Mouse (Mus musculus): ENCODE data around the gene Mocs3. TPM values are rescaled to one million over a fixed set of nuclear protein-coding genes. Genes with fewer than 3 reads are reported as not detected.

Gene Mocs3
- polyA plus RNA-seq, 1 experiment from 2014 or later: 4.2 TPM

GRCm38 (mm10) chr2:168243278-168243677, 12.9 kb downstream of the Mocs3 start:
- H3K27ac ChIP-seq (replicated peaks): no peak overlapping the region
- H3K27me3 ChIP-seq (replicated peaks): peaks cover 58% of the 10 kb centered on the region
- H3K36me3 ChIP-seq: no peaks in the 10 kb centered on the region
- H3K4me3 ChIP-seq: no peak overlapping the region
- ATAC-seq (ENCODE audit: extremely low read depth, insufficient number of reproducible peaks, low FRiP score, low TSS enrichment): no peak
- 0 out of 2 replicates have a peak, but pooled peaks cover 6% of the 10 kb centered on the region for H3K4me1 ChIP-seq
- no peak overlapping the region for H3K9ac ChIP-seq
- no peak overlapping the region for H3K4me2 ChIP-seq
- 59% methylated on average over 4 of the region's 4 CpGs for WGBS
- peaks cover 15% of the 10 kb centered on the region for H3K9me3 ChIP-seq

DNA sequence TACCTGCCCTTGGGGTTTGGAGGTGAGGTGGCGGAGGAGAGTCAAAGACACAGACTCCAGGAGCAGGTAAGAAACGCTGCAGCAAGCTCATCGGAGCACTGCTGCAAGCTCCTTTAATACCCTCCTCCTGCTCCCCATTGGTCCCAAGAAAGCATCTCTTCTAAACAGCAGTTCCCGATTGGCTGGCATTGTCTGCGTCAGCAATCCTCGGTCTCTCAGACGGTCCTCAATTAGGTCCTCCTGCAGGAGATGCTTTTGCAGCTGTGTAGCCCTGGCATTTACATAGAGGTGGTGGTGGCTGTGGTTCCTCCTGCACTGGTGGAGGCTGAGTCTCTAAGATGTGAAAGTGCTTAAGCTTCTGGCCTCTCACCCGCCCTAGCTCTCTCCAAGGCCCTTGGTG, 15.1 kb downstream of the Mocs3 start:
- Histone ChIP-seq H3K9me3 (no peaks in the 10 kb centered on the region), H3K4me2 (no peak overlapping the region), H3K27ac (replicated peaks) (no peak overlapping the region), H3K4me1 (0 out of 2 replicates have a peak, but pooled peaks cover 6% of the 10 kb centered on the region), H3K9ac (no peak overlapping the region), H3K27me3 (replicated peaks) (peaks cover 64% of the 10 kb centered on the region), H3K4me3 (no peak overlapping the region), H3K36me3 (no peaks in the 10 kb centered on the region)
- WGBS: 31% methylated on average over 8 of the region's 8 CpGs
- no peak for ATAC-seq (ENCODE audit: extremely low read depth, insufficient number of reproducible peaks, low FRiP score, low TSS enrichment)

DNA sequence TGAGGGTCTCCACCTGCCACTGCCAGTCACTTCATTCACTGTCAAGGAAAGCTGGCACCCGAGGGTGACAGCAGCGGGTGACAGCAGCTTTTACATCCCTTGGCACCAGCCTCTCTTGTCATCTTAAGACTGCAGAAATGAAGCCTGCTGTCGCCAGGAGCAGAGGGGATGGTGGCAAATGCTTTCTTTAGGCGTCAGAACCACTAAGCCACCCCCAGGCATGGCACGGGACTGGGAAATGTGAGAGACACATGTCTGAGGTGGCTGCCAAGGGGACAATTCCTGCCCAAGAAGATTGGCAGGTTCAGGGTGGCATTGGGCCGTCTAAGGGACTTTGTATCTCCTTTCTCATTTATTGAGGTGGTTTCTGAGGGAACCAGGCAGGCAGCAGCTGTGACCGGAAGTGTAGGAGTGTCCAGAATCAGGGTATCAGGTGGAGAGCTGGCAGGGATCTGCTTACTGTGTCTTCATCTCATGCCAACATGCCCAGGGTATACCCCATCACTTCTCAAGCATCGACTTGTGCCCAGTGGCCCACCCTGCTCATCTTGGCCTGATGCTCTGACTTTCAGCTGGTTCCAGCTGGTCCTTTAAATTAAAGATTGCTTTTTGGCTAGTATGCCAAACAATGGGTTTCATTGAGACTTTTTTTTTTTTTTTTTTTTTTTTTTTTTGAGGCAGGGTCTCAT, 17.9 kb downstream of the Mocs3 start:
- Histone ChIP-seq H3K36me3 (no peaks in the 10 kb centered on the region), H3K9me3 (no peaks in the 10 kb centered on the region), H3K4me1 (no peaks in the 10 kb centered on the region), H3K27me3 (replicated peaks) (peaks cover 81% of the 10 kb centered on the region), H3K4me2 (no peak overlapping the region), H3K9ac (no peak overlapping the region), H3K4me3 (no peak overlapping the region), H3K27ac (replicated peaks) (no peak overlapping the region)
- ATAC-seq (ENCODE audit: extremely low read depth, insufficient number of reproducible peaks, low FRiP score, low TSS enrichment): no peak
- WGBS: 50% methylated on average over 8 of the region's 8 CpGs

GRCm38 (mm10) chr2:168248856-168249245, 18.4 kb downstream of the Mocs3 start:
- peaks cover 85% of the 10 kb centered on the region for H3K27me3 ChIP-seq (replicated peaks)
- WGBS: 21% methylated on average over 2 of the region's 2 CpGs
- H3K9me3 ChIP-seq: no peaks in the 10 kb centered on the region
- H3K4me1 ChIP-seq: no peaks in the 10 kb centered on the region
- H3K4me2 ChIP-seq: no peak overlapping the region
- no peaks in the 10 kb centered on the region for H3K36me3 ChIP-seq
- H3K4me3 ChIP-seq: no peak overlapping the region
- no peak for ATAC-seq (ENCODE audit: extremely low read depth, insufficient number of reproducible peaks, low FRiP score, low TSS enrichment)
- H3K9ac ChIP-seq: no peak overlapping the region
- no peak overlapping the region for H3K27ac ChIP-seq (replicated peaks)

DNA sequence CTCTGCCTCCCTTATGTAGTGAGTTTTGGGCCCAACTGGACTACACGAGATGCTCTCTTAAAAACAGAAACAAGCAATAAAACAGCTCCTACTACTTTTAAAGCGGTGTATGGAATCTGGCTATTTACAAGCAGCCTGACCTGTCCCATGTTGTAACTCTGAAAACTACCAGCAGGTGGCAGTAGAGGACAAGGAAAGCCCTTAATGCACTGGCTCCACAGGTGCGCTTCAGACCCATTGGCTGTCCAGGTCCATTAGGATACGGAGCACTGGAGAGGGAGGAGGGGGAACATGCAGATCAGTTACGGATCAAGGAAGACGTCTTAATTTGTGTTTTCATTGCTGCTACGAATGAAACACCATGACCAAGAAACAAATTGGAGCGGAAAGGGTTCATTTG, 19.8 kb downstream of the Mocs3 start:
- H3K27me3 ChIP-seq (replicated peaks): peaks cover 85% of the 10 kb centered on the region
- no peak overlapping the region for H3K27ac ChIP-seq (replicated peaks)
- no peak for ATAC-seq (ENCODE audit: extremely low read depth, insufficient number of reproducible peaks, low FRiP score, low TSS enrichment)
- no peaks in the 10 kb centered on the region for H3K9me3 ChIP-seq
- no peaks in the 10 kb centered on the region for H3K36me3 ChIP-seq
- no peaks in the 10 kb centered on the region for H3K4me1 ChIP-seq
- H3K4me3 ChIP-seq: no peak overlapping the region
- no peak overlapping the region for H3K9ac ChIP-seq
- WGBS: 19% methylated on average over 8 of the region's 8 CpGs
- H3K4me2 ChIP-seq: no peak overlapping the region

- Histone ChIP-seq H3K4me3 (no peak overlapping the region), H3K4me1 (no peaks in the 10 kb centered on the region), H3K36me3 (no peaks in the 10 kb centered on the region), H3K4me2 (no peak overlapping the region), H3K9ac (no peak overlapping the region), H3K27ac (replicated peaks) (no peak overlapping the region), H3K27me3 (replicated peaks) (peaks cover 85% of the 10 kb centered on the region), H3K9me3 (no peaks in the 10 kb centered on the region)
- WGBS: 10% methylated on average over 16 of the region's 16 CpGs
- no peak for ATAC-seq (ENCODE audit: extremely low read depth, insufficient number of reproducible peaks, low FRiP score, low TSS enrichment)
These were observed 22.3 kb downstream of the Mocs3 start for GRCm38 (mm10) chr2:168252639-168253292.

- no peaks in the 10 kb centered on the region for H3K36me3 ChIP-seq
- no peak overlapping the region for H3K27ac ChIP-seq (replicated peaks)
- no peaks in the 10 kb centered on the region for H3K4me1 ChIP-seq
- H3K4me2 ChIP-seq: no peak overlapping the region
- H3K27me3 ChIP-seq (replicated peaks): peaks cover 86% of the 10 kb centered on the region
- no peak overlapping the region for H3K9ac ChIP-seq
- no peak for ATAC-seq (ENCODE audit: extremely low read depth, insufficient number of reproducible peaks, low FRiP score, low TSS enrichment)
- 12% methylated on average over 7 of the region's 7 CpGs for WGBS
- no peak overlapping the region for H3K4me3 ChIP-seq
- H3K9me3 ChIP-seq: no peaks in the 10 kb centered on the region
These were observed 23.4 kb downstream of the Mocs3 start for GRCm38 (mm10) chr2:168253822-168254221.

GRCm38 (mm10) chr2:168256506-168256905, 26.1 kb downstream of the Mocs3 start:
- no peaks in the 10 kb centered on the region for H3K9me3 ChIP-seq
- H3K9ac ChIP-seq: no peak overlapping the region
- H3K4me1 ChIP-seq: no peaks in the 10 kb centered on the region
- no peak overlapping the region for H3K4me2 ChIP-seq
- ATAC-seq (ENCODE audit: extremely low read depth, insufficient number of reproducible peaks, low FRiP score, low TSS enrichment): no peak
- no peak overlapping the region for H3K27ac ChIP-seq (replicated peaks)
- peaks cover 97% of the 10 kb centered on the region for H3K27me3 ChIP-seq (replicated peaks)
- no peak overlapping the region for H3K4me3 ChIP-seq
- WGBS: 73% methylated on average over 3 of the region's 3 CpGs
- no peaks in the 10 kb centered on the region for H3K36me3 ChIP-seq

DNA sequence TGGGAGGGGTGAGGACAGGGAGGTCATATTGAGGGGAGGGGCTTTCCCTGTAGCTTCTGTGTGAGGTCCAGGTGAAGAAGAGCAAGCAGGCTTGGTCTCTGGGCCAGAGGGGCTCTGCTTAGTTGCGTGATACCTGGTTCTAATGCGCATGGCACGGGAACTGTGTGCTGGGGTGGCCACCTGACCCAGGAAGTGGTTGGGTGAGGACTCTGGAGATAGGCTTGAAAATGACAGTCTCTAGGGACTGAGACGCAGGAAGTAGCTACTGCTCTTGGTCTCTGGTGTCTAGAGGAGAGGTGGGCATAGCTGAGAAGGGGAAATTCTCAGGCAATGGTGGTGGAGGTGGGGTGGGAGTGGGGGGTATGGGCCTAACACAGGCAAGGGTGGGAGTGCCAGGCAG, 26.8 kb downstream of the Mocs3 start:
- no peak for ATAC-seq (ENCODE audit: extremely low read depth, insufficient number of reproducible peaks, low FRiP score, low TSS enrichment)

GRCm38 (mm10) chr2:168259046-168259445, 28.6 kb downstream of the Mocs3 start:
- peaks cover 98% of the 10 kb centered on the region for H3K27me3 ChIP-seq (replicated peaks)
- no peak overlapping the region for H3K27ac ChIP-seq (replicated peaks)
- no peak overlapping the region for H3K4me3 ChIP-seq
- no peaks in the 10 kb centered on the region for H3K9me3 ChIP-seq
- no peak overlapping the region for H3K9ac ChIP-seq
- no peaks in the 10 kb centered on the region for H3K4me1 ChIP-seq
- 62% methylated on average over 8 of the region's 8 CpGs for WGBS
- H3K4me2 ChIP-seq: no peak overlapping the region
- H3K36me3 ChIP-seq: no peaks in the 10 kb centered on the region
- no peak for ATAC-seq (ENCODE audit: extremely low read depth, insufficient number of reproducible peaks, low FRiP score, low TSS enrichment)

More for the DNA sequence above, 26.8 kb downstream of the Mocs3 start:
- Histone ChIP-seq H3K36me3 (no peaks in the 10 kb centered on the region), H3K27me3 (replicated peaks) (peaks cover 97% of the 10 kb centered on the region), H3K9me3 (no peaks in the 10 kb centered on the region), H3K4me1 (no peaks in the 10 kb centered on the region), H3K4me3 (no peak overlapping the region), H3K27ac (replicated peaks) (no peak overlapping the region), H3K9ac (no peak overlapping the region; the same call in 1 of the 2 replicates), H3K4me2 (no peak overlapping the region)
- 71% methylated on average over 4 of the region's 4 CpGs for WGBS

DNA sequence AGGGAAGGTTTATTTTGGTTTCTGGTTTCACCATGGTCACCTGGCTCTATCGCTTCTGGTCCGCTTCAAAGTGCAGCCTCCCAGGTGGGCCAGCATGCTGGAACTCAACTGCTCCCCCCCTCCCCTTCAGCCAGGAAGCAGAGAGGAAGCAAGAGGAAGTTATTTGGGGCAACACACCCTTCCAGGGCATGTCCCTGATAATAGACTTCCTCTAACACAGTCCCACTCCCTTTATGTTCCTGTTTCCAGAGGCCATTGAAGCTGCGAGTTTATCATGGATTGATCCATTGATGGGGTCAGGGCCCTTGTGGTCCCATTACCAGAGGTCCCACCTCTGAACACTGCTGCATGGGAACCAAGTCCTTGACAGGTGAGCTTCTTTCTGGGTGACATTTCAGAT, 29.7 kb downstream of the Mocs3 start:
- ATAC-seq (ENCODE audit: extremely low read depth, insufficient number of reproducible peaks, low FRiP score, low TSS enrichment): no peak
- Histone ChIP-seq H3K4me1 (no peaks in the 10 kb centered on the region), H3K4me2 (no peak overlapping the region), H3K36me3 (no peaks in the 10 kb centered on the region), H3K4me3 (no peak overlapping the region), H3K9me3 (no peaks in the 10 kb centered on the region), H3K27ac (replicated peaks) (no peak overlapping the region), H3K9ac (no peak overlapping the region), H3K27me3 (replicated peaks) (peaks cover 98% of the 10 kb centered on the region)
- 76% methylated on average over 3 of the region's 3 CpGs for WGBS

DNA sequence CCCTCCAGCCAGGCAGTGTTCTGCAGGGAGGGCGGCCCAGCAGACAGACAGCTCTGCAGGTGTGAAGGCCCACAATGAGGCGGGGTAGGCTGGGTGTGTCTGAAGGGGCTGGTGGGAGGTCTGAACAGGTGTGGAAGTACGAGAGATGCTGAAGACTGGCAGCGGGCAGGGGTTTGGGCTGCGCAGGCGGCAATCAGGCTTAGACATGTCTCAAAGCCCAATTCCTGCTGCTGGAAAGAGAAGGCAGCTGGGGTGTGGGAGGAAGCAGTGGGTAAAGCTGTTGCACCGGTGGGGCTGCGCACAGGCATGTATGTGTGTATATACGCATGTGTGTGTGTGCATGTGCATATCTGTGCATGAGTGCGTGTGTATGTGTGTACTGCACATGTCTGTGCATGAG, 30.5 kb downstream of the Mocs3 start:
- Histone ChIP-seq H3K9me3 (no peaks in the 10 kb centered on the region), H3K4me2 (no peak overlapping the region), H3K4me1 (no peaks in the 10 kb centered on the region), H3K27me3 (replicated peaks) (peaks cover 98% of the 10 kb centered on the region), H3K27ac (replicated peaks) (no peak overlapping the region), H3K4me3 (no peak overlapping the region), H3K9ac (no peak overlapping the region), H3K36me3 (no peaks in the 10 kb centered on the region)
- WGBS: 85% methylated on average over 10 of the region's 10 CpGs
- no peak for ATAC-seq (ENCODE audit: extremely low read depth, insufficient number of reproducible peaks, low FRiP score, low TSS enrichment)

All from heart, embryonic 13.5 days (tissue).